Mouse (Mus musculus): ENCODE measurements at regions not wholly inside any gene's neighbourhood (a gene's known extent, or its start where the extent isn't known, plus 50 kb on each side); places are given as distances from the start of the nearest gene placed in this dataset.

DNA sequence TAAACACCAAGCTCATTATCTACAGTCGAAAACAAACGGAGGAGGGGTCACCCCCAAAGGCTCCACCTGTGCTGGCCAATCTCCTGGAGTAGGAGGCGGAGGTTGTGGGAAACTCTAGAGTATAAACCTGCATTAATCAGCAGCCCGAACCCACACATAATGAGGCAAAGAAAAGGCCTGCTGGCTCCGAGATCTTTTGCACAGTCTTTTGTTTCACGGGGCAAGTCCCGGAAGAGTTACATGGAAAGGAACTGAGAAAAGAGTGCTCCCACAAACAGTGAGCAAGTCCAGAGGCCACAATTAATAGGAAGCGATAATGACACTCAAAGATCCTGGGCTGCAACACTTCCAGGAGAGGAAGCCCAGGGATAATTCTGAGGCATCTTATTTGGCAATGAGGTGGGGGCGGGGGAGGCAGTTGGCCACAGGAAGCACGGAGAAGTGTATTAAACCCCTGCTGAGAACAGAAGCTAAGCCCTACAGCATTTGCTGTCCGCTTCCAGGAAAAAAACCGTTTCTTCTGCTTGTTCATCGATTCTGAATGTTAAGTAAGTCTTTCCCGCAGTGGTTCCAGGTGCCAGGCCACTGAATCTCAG, 59.1 kb upstream of the Mamdc2 start:
- Histone ChIP-seq H3K9me3 (ENCODE audit: control insufficient read depth, low read depth, low read length) (no peaks in the 10 kb centered on the region), H3K27me3 (ENCODE audit: control insufficient read depth, insufficient read depth, low read length) (no peaks in the 10 kb centered on the region), H3K4me2 (replicated peaks; ENCODE audit: low read depth, low read length) (peak overlapping the region; percentile 18; the same call in 1 of the 2 replicates), H3K9ac (replicated peaks; ENCODE audit: low read depth, low read length) (no peak overlapping the region), H3K27ac (ENCODE audit: low read length) (no peak overlapping the region), H3K36me3 (ENCODE audit: control insufficient read depth, insufficient read depth, low read length) (no peaks in the 10 kb centered on the region), H3K4me1 (ENCODE audit: control insufficient read depth, insufficient read depth, low read length) (no peaks in the 10 kb centered on the region), H3K4me3 (ENCODE audit: low read depth, low read length) (no peak overlapping the region)
- no peak for ATAC-seq (ENCODE audit: insufficient number of reproducible peaks, insufficient read depth, low FRiP score, low read depth)
- 19% methylated on average over 14 of the region's 14 CpGs for WGBS
